Mouse (Mus musculus) gastrocnemius, adult 2 months (tissue): ENCODE results near the gene Ago1. TPM values are rescaled to one million over a fixed set of nuclear protein-coding genes. Genes with fewer than 3 reads are reported as not detected.

ENCODE experiments used
- DNase-seq: peaks from one replicate; pipeline ENCODE4 v3.0.0; 2022
- H3K27ac ChIP-seq: fragments of 200-600 bp; 2 replicates; pipeline ENCODE4 v1.8.1; 2022; ENCODE audit warnings: mild to moderate bottlenecking
- H3K4me3 ChIP-seq: fragments of 200-600 bp; 2 replicates; pipeline ENCODE4 v1.8.1; 2022; ENCODE audit warnings: mild to moderate bottlenecking, moderate library complexity
- CTCF ChIP-seq: fragments of 200-600 bp; IDR thresholded peaks from 2 replicates; pipeline ENCODE4 v1.8.1; 2022; ENCODE audit warnings: antibody characterized with exemption, mild to moderate bottlenecking, moderate library complexity
- intact Hi-C: fragments of 180-260 bp; cut with DNase I; formaldehyde crosslinking; loops from one replicate; pipeline ENCODE4 v1.15.1; 2025
- total RNA-seq, 2 experiments: library from RNA; stranded (reverse); gene quantifications; 2 replicates each; pipeline ENCODE4 v1.2.3; 2021

The Ago1 gene
- total RNA-seq, 2 experiments from 2014 or later: 6.6 to 7.9 TPM

- Histone ChIP-seq H3K27ac (no peak overlapping the region), H3K4me3 (no peak overlapping the region)
- TF ChIP-seq CTCF: no peak
- intact Hi-C loops: loop anchor here (2.0 kb wide), 1 partner anchor 37 kb away; the partner anchor contains the start of gene Ago1
- DNase-seq: no peak
Measured at GRCm38 (mm10) chr4:126431746-126432145, 36.6 kb downstream of the Ago1 start.

GRCm38 (mm10) chr4:126429347-126430079 lies 38.9 kb downstream of the Ago1 start, which contains the start of gene Ago3:
Gene Ago3 (minus strand): TSS chr4:126429556.
- intact Hi-C loops: loop anchor here (2.0 kb wide), 1 partner anchor 39 kb away; the partner anchor contains the start of gene Ago1
- peak within 1 kb of the TSS; percentile 97 for H3K27ac ChIP-seq
- peak within 1 kb of the TSS; percentile 77 for H3K4me3 ChIP-seq
- TF ChIP-seq CTCF: no peak
- DNase-seq: peak; percentile 97

GRCm38 (mm10) chr4:126428682-126429346 lies 39.6 kb downstream of the Ago1 start:
- intact Hi-C loops: no loop called here
- TF ChIP-seq CTCF: no peak
- no peak for DNase-seq
- H3K4me3 ChIP-seq: peak overlapping the region; percentile 77
- H3K27ac ChIP-seq: peak overlapping the region; percentile 97

GRCm38 (mm10) chr4:126423866-126424265 lies 44.5 kb downstream of the Ago1 start:
- no peak for TF ChIP-seq CTCF
- intact Hi-C loops: no loop called here
- DNase-seq: no peak
- H3K4me3 ChIP-seq: no peak overlapping the region
- H3K27ac ChIP-seq: no peak overlapping the region

GRCm38 (mm10) chr4:126415707-126416106 lies 52.7 kb downstream of the Ago1 start:
- Histone ChIP-seq H3K27ac (no peak overlapping the region), H3K4me3 (no peak overlapping the region)
- no peak for DNase-seq
- intact Hi-C loops: no loop called here
- TF ChIP-seq CTCF: no peak

- H3K4me3 ChIP-seq: no peak overlapping the region
- H3K27ac ChIP-seq: no peak overlapping the region
- no peak for DNase-seq
- no peak for TF ChIP-seq CTCF
- intact Hi-C loops: no loop called here
Measured at GRCm38 (mm10) chr4:126412526-126412925, 55.9 kb downstream of the Ago1 start.

Other genes with a start within 250 kb of the Ago1 start
- gene Map7d1, start 212.2 kb downstream of the Ago1 start, total RNA-seq: 100 to 1,000 TPM; 177 to 199 TPM
- gene Trappc3, start 206.3 kb downstream of the Ago1 start, total RNA-seq: 10 to 100 TPM; 18.6 to 24.3 TPM
- 1 to 10 TPM in 1 of 2 experiments, under 1 TPM in 1; 0.74 to 6.0 TPM for gene Col8a2, start 181.8 kb downstream of the Ago1 start, total RNA-seq
- 1 to 10 TPM; 9.3 to 9.5 TPM for gene Adprhl2, start 146.9 kb downstream of the Ago1 start, total RNA-seq
- under 1 TPM in 1 of 2 experiments, not detected in 1; 0.64 TPM for gene Tekt2, start 142.9 kb downstream of the Ago1 start, total RNA-seq
- gene Ago3, start 39.0 kb downstream of the Ago1 start, total RNA-seq: 10 to 100 TPM in 1 of 2 experiments, 1 to 10 TPM in 1; 7.6 to 11.6 TPM
- gene Ago4, start 64.9 kb upstream of the Ago1 start, total RNA-seq: 1 to 10 TPM; 4.5 to 8.4 TPM
- under 1 TPM; 0.28 to 0.50 TPM for gene Clspn, start 88.4 kb upstream of the Ago1 start, total RNA-seq
- gene 5730409E04Rik, start 141.2 kb upstream of the Ago1 start, total RNA-seq: 10 to 100 TPM; 21.6 to 25.9 TPM
- 10 to 100 TPM; 93.2 to 98.3 TPM for gene Psmb2, start 209.0 kb upstream of the Ago1 start, total RNA-seq